Mouse (Mus musculus): ENCODE results near the gene Adgrb2. TPM values are rescaled to one million over a fixed set of nuclear protein-coding genes. Genes with fewer than 3 reads are reported as not detected.

The Adgrb2 gene
- polyA plus RNA-seq, 1 experiment = 0.08 TPM

- Histone ChIP-seq H3K27me3 (ENCODE audit: control insufficient read depth, insufficient read depth, insufficient read length) (peaks cover 6% of the 10 kb centered on the region), H3K4me2 (ENCODE audit: low read depth) (no peak overlapping the region), H3K4me3 (no peak overlapping the region)
Measured at GRCm38 (mm10) chr4:130033496-130033895, 48.8 kb downstream of the Adgrb2 start.

GRCm38 (mm10) chr4:130036112-130036511 is 51.4 kb downstream of the Adgrb2 start:
- H3K36me3 ChIP-seq (ENCODE audit: control insufficient read depth, insufficient read depth) = no peaks in the 10 kb centered on the region
- peak overlapping the region; percentile 61 for H3K4me2 ChIP-seq (ENCODE audit: low read depth)
- no peak overlapping the region for H3K4me3 ChIP-seq
- H3K27me3 ChIP-seq (ENCODE audit: control insufficient read depth, insufficient read depth, insufficient read length) = peaks cover 6% of the 10 kb centered on the region
- no peaks in the 10 kb centered on the region for H3K79me2 ChIP-seq (ENCODE audit: control insufficient read depth, insufficient read depth)
- TF ChIP-seq USF1 (IDR thresholded peaks at IDR 0.05; ENCODE audit: low read depth) (no peak), TCF12 (IDR thresholded peaks at IDR 0.05; ENCODE audit: insufficient read depth, poor library complexity, severe bottlenecking) (no peak), SRF (IDR thresholded peaks at IDR 0.05; ENCODE audit: control insufficient read depth, insufficient read length, low read depth) (no peak), TCF3 (IDR thresholded peaks at IDR 0.05; ENCODE audit: insufficient read length, low read depth) (no peak), POLR2A (IDR thresholded peaks at IDR 0.05; ENCODE audit: insufficient read length, low read depth) (no peak), REST (IDR thresholded peaks at IDR 0.05; ENCODE audit: insufficient read depth, insufficient read length) (no peak), MYOG (IDR thresholded peaks at IDR 0.05; ENCODE audit: control insufficient read depth in 1 of 3, insufficient read depth in 1 of 3, insufficient read length in 2 of 3, low read depth in 2 of 3) (no peak), CEBPB (IDR thresholded peaks at IDR 0.05; ENCODE audit: insufficient read depth, poor library complexity, severe bottlenecking) (no peak)
- no peak overlapping the region for H3ac ChIP-seq (ENCODE audit: control insufficient read depth, insufficient read length)

More at GRCm38 (mm10) chr4:130033496-130033895, 48.8 kb downstream of the Adgrb2 start:
- no peak overlapping the region for H3ac ChIP-seq (ENCODE audit: control insufficient read depth, insufficient read length)
- no peaks in the 10 kb centered on the region for H3K36me3 ChIP-seq (ENCODE audit: control insufficient read depth, insufficient read depth)
- TF ChIP-seq MYOD1 (IDR thresholded peaks at IDR 0.05; ENCODE audit: control insufficient read depth in 1 of 3, insufficient read length in 2 of 3, low read depth in 2 of 3) = no peak
- TF ChIP-seq POLR2AphosphoS2 (IDR thresholded peaks at IDR 0.05; ENCODE audit: insufficient read length, low read depth) = no peak
- no peak for TF ChIP-seq MYOG (IDR thresholded peaks at IDR 0.05; ENCODE audit: control insufficient read depth in 1 of 3, insufficient read depth in 1 of 3, insufficient read length in 2 of 3, low read depth in 2 of 3)
- TF ChIP-seq E2F4 (IDR thresholded peaks at IDR 0.05; ENCODE audit: insufficient read depth) = no peak
- no peak for TF ChIP-seq REST (IDR thresholded peaks at IDR 0.05; ENCODE audit: insufficient read depth, insufficient read length)
- H3K79me2 ChIP-seq (ENCODE audit: control insufficient read depth, insufficient read depth) = no peaks in the 10 kb centered on the region

GRCm38 (mm10) chr4:130036573-130037401 is 52.1 kb downstream of the Adgrb2 start:
- Histone ChIP-seq H3ac (ENCODE audit: control insufficient read depth, insufficient read length) (no peak overlapping the region), H3K4me3 (no peak overlapping the region), H3K27me3 (ENCODE audit: control insufficient read depth, insufficient read depth, insufficient read length) (peaks cover 6% of the 10 kb centered on the region), H3K79me2 (ENCODE audit: control insufficient read depth, insufficient read depth) (no peaks in the 10 kb centered on the region), H3K36me3 (ENCODE audit: control insufficient read depth, insufficient read depth) (no peaks in the 10 kb centered on the region), H3K4me2 (ENCODE audit: low read depth) (peak overlapping the region; percentile 61)
- TF ChIP-seq E2F4 (IDR thresholded peaks at IDR 0.05; ENCODE audit: insufficient read depth) = no peak
- TF ChIP-seq POLR2A (IDR thresholded peaks at IDR 0.05; ENCODE audit: insufficient read length, low read depth) = peak; percentile 38

GRCm38 (mm10) chr4:130039351-130039750 is 54.7 kb downstream of the Adgrb2 start:
- peaks cover 2% of the 10 kb centered on the region for H3K27me3 ChIP-seq (ENCODE audit: control insufficient read depth, insufficient read depth, insufficient read length)
- no peaks in the 10 kb centered on the region for H3K36me3 ChIP-seq (ENCODE audit: control insufficient read depth, insufficient read depth)
- H3K79me2 ChIP-seq (ENCODE audit: control insufficient read depth, insufficient read depth) = no peaks in the 10 kb centered on the region
- no peak overlapping the region for H3K4me2 ChIP-seq (ENCODE audit: low read depth)
- H3K4me3 ChIP-seq = no peak overlapping the region
- H3ac ChIP-seq (ENCODE audit: control insufficient read depth, insufficient read length) = no peak overlapping the region
- peak; percentile 58 for TF ChIP-seq CEBPB (IDR thresholded peaks at IDR 0.05; ENCODE audit: insufficient read depth, poor library complexity, severe bottlenecking)
- TF ChIP-seq E2F4 (IDR thresholded peaks at IDR 0.05; ENCODE audit: insufficient read depth) = no peak

GRCm38 (mm10) chr4:130041076-130041475 is 56.4 kb downstream of the Adgrb2 start:
- Histone ChIP-seq H3K36me3 (ENCODE audit: control insufficient read depth, insufficient read depth) (no peaks in the 10 kb centered on the region), H3ac (ENCODE audit: control insufficient read depth, insufficient read length) (no peak overlapping the region), H3K4me3 (no peak overlapping the region), H3K4me2 (ENCODE audit: low read depth) (no peak overlapping the region), H3K27me3 (ENCODE audit: control insufficient read depth, insufficient read depth, insufficient read length) (no peaks in the 10 kb centered on the region), H3K79me2 (ENCODE audit: control insufficient read depth, insufficient read depth) (no peaks in the 10 kb centered on the region)
- TF ChIP-seq MYOD1 (IDR thresholded peaks at IDR 0.05; ENCODE audit: control insufficient read depth in 1 of 3, insufficient read length in 2 of 3, low read depth in 2 of 3) (no peak), TCF12 (IDR thresholded peaks at IDR 0.05; ENCODE audit: insufficient read depth, poor library complexity, severe bottlenecking) (no peak), REST (IDR thresholded peaks at IDR 0.05; ENCODE audit: insufficient read depth, insufficient read length) (no peak), POLR2AphosphoS2 (IDR thresholded peaks at IDR 0.05; ENCODE audit: insufficient read length, low read depth) (no peak), MAX (IDR thresholded peaks at IDR 0.05; ENCODE audit: low read depth) (no peak), MYOG (IDR thresholded peaks at IDR 0.05; ENCODE audit: control insufficient read depth in 1 of 3, insufficient read depth in 1 of 3, insufficient read length in 2 of 3, low read depth in 2 of 3) (no peak), CEBPB (IDR thresholded peaks at IDR 0.05; ENCODE audit: insufficient read depth, poor library complexity, severe bottlenecking) (no peak), E2F4 (IDR thresholded peaks at IDR 0.05; ENCODE audit: insufficient read depth) (no peak), TCF3 (IDR thresholded peaks at IDR 0.05; ENCODE audit: insufficient read length, low read depth) (no peak), USF1 (IDR thresholded peaks at IDR 0.05; ENCODE audit: low read depth) (no peak), SRF (IDR thresholded peaks at IDR 0.05; ENCODE audit: control insufficient read depth, insufficient read length, low read depth) (no peak), POLR2A (IDR thresholded peaks at IDR 0.05; ENCODE audit: insufficient read length, low read depth) (no peak)
